Mouse (Mus musculus) brain, embryonic 14.5 days (tissue): Measurements from ENCODE around the gene Timp2.

Experiments
- CTCF ChIP-seq: fragments of 200-500 bp; IDR thresholded peaks from 2 replicates; pipeline ENCODE4 v1.5.1; 2012; ENCODE audit warnings: inconsistent platforms, mild to moderate bottlenecking, moderate library complexity, borderline replicate concordance; ENCODE audit not compliant: insufficient read depth, insufficient read length; ENCODE audit errors: extremely low read depth
- POLR2A ChIP-seq: fragments of 200-500 bp; IDR thresholded peaks from 2 replicates; pipeline ENCODE4 v1.6.1; 2012; ENCODE audit warnings: mild to moderate bottlenecking, inconsistent platforms, borderline replicate concordance; ENCODE audit not compliant: poor library complexity, insufficient read depth, insufficient read length, severe bottlenecking; ENCODE audit errors: extremely low read depth

GRCm38 (mm10) chr11:118355205-118355604 lies 335 bp downstream of the Timp2 start:
- peak; percentile 91 for TF ChIP-seq POLR2A
- peak; percentile 70 for TF ChIP-seq CTCF
